Mouse (Mus musculus) forebrain, embryonic 14.5 days (tissue): ENCODE data around the gene Ampd2. TPM values are rescaled to one million over a fixed set of nuclear protein-coding genes. Genes with fewer than 3 reads are reported as not detected.

ENCODE experiments used
- ATAC-seq: fragments of 200-750 bp; cut with Nextera tagmentation; 2 replicates; pipeline ENCODE4 v1.8.0; 2017; ENCODE audit warnings: mild to moderate bottlenecking, moderate library complexity
- DNase-seq: peaks from one replicate; pipeline ENCODE4 v3.0.0-alpha.2; 2015; ENCODE audit warnings: low spot score
- H3K27ac ChIP-seq: fragments of 300-500 bp; sonication (generic); 2 replicates; pipeline ENCODE4 v1.5.1; 2014; ENCODE audit warnings: low read depth, mild to moderate bottlenecking, control low read depth, low read length, moderate library complexity
- H3K27me3 ChIP-seq: fragments of 300-500 bp; sonication (generic); replicated peaks from 2 replicates; pipeline ENCODE4 v1.6.1; 2014; ENCODE audit warnings: low read length, control low read depth, mixed read lengths; ENCODE audit not compliant: control insufficient read depth, insufficient read depth
- H3K36me3 ChIP-seq: fragments of 300-500 bp; sonication (generic); 2 replicates; pipeline ENCODE4 v1.6.1; 2014; ENCODE audit warnings: low read length, control low read depth; ENCODE audit not compliant: control insufficient read depth, insufficient read depth
- H3K4me1 ChIP-seq: fragments of 300-500 bp; sonication (generic); 2 replicates; pipeline ENCODE4 v1.6.1; 2014; ENCODE audit warnings: antibody characterized with exemption, low read length, control low read depth; ENCODE audit not compliant: control insufficient read depth, insufficient read depth
- H3K4me2 ChIP-seq: fragments of 300-500 bp; sonication (generic); 2 replicates; pipeline ENCODE4 v1.6.1; 2014; ENCODE audit warnings: mild to moderate bottlenecking, control low read depth, low read length
- H3K4me3 ChIP-seq: fragments of 300-500 bp; sonication (generic); 2 replicates; pipeline ENCODE4 v1.5.1; 2014; ENCODE audit warnings: low read depth, low read length, control low read depth
- H3K9ac ChIP-seq: fragments of 300-500 bp; sonication (generic); 2 replicates; pipeline ENCODE4 v1.6.1; 2014; ENCODE audit warnings: mild to moderate bottlenecking, low read length, control low read depth, moderate library complexity
- H3K9me3 ChIP-seq: fragments of 300-500 bp; sonication (generic); replicated peaks from 2 replicates; pipeline ENCODE4 v1.6.1; 2016; ENCODE audit warnings: low read length, control low read depth, mixed read lengths; ENCODE audit not compliant: control insufficient read depth
- WGBS: fragments of 180-500 bp; shearing (Covaris S2); extraction: QIAGEN DNeasy Blood & Tissue Kit; methylation state at CpG from one replicate; pipeline ENCODE4 v1.1.7; 2014; 5-methylcytosine and 5-hydroxymethylcytosine counted together
- polyA plus RNA-seq: library from polyadenylated mRNA; unstranded; fragments of >200 nt; fragmentation: Nextera tagmentation; extraction: Ambion mirVana; gene quantifications from 2 replicates; pipeline ENCODE4 v1.2.1, GENCODE M21; 2014

Gene Ampd2
- polyA plus RNA-seq, 1 experiment from 2014 or later, result 27.1 TPM

DNA sequence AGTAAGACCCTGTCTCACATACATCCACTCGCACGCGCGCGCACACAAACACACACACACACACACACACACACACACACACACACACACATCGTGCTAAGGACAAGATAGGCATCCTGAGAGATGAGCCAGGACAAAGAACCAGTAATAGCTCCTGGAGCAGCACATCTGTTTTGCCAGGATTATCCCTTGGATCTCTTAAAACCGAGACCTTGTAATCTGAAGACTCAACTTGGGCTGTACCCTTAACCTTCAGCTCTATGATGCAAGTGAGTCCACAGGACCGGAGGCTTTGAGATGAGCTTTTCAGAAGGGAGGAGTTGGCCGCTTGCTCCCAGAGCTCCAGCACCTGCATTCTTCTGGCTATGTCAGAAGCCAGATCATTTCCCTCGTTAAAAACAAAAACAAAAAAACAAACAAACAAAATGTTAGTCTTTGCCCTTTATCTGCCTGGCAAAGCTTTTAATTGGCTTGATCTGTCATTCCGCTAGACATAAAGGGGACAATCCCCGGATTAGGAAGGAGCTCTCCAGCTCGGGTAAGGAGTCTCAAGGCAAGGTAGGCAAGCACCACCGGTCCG lies 6.2 kb upstream of the Ampd2 start, which contains the start of gene Gnat2:
Gene Gnat2 (plus strand): TSS at position 254 of the 580 bp plus-strand sequence.
- DNase-seq (no peak), ATAC-seq (no peak)
- no peak within 1 kb of the TSS for H3K27ac ChIP-seq
- H3K27me3 ChIP-seq, result no peaks in the 10 kb centered on the region
- WGBS, result 50% methylated on average over 15 of the region's 15 CpGs
- H3K4me1 ChIP-seq, result peaks cover 3% of the 10 kb centered on the region; the same call in 1 of the 2 replicates
- H3K4me3 ChIP-seq, result no peak within 1 kb of the TSS
- H3K4me2 ChIP-seq, result no peak within 1 kb of the TSS
- H3K9ac ChIP-seq, result no peak within 1 kb of the TSS
- H3K36me3 ChIP-seq, result no peaks in the 10 kb centered on the region
- no peaks in the 10 kb centered on the region for H3K9me3 ChIP-seq

DNA sequence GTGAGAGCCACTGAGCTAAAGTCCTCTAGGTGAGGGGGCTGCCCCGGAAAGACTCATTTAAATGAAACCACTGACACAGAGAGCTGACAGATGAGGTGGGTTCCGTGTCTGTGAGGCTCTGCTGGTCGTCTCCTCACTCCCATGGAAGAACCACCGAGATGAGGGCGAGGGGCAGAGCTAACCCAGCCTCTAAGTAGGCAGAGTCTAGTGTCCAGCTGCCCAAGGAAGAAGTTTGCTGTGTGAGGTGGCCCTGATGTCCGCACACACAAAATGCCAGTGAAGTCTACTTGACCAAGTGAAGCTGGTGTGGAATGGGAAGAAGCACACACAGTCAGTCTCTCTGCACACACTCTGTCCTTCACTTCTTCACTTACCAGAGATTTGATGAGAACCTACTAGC lies 5.6 kb upstream of the Ampd2 start:
- Histone ChIP-seq H3K9me3 (no peaks in the 10 kb centered on the region), H3K36me3 (no peaks in the 10 kb centered on the region), H3K4me1 (peaks cover 3% of the 10 kb centered on the region; the same call in 1 of the 2 replicates), H3K9ac (no peak overlapping the region), H3K27ac (no peak overlapping the region), H3K27me3 (no peaks in the 10 kb centered on the region), H3K4me2 (no peak overlapping the region), H3K4me3 (no peak overlapping the region)
- ATAC-seq (no peak), DNase-seq (no peak)
- WGBS, result 79% methylated on average over 6 of the region's 6 CpGs

DNA sequence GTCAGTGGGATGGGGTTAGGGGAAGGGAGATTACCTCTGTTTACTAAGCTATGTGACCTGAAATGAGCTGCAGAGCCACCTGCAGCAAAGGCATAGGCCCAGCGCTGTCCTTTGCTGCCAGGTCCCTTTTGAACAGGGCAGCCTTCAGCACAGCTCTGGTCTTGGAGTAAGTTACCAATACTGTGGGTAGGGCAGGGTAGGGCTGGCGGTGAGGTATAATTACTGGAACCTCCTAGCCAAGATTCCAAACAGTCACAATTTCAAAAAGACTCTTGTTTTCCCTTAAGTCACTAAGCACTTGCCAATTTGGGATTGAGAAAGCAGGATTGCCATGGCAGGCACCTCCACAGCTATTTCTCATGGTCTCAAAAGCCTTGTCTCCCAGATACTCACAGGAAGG lies 4.1 kb upstream of the Ampd2 start:
- ATAC-seq, result no peak
- Histone ChIP-seq H3K36me3 (no peaks in the 10 kb centered on the region), H3K4me3 (no peak overlapping the region), H3K27ac (no peak overlapping the region), H3K9ac (no peak overlapping the region), H3K9me3 (no peaks in the 10 kb centered on the region), H3K27me3 (no peaks in the 10 kb centered on the region), H3K4me1 (peaks cover 11% of the 10 kb centered on the region), H3K4me2 (no peak overlapping the region)
- 70% methylated on average over 2 of the region's 2 CpGs for WGBS
- no peak for DNase-seq

DNA sequence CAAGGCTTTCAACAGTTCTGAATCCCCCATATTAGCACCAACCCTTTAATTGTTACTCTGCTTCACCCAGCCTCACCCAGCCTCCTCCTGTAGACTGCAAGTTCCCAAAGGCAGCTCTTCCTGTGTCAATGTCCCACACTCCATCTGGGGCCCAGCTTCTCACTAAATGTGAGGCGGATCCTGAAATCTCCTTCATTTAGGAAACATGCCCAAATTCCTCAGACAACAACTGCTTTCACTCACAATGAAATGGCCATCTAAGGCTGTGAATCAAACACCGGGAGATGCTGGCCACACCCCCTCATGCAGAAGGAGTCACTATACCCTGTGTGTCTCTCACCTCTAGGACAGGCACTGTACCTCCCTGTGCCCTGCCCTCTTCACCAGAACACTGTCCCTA lies 3.5 kb upstream of the Ampd2 start:
- Histone ChIP-seq H3K36me3 (no peaks in the 10 kb centered on the region), H3K4me1 (peaks cover 11% of the 10 kb centered on the region), H3K4me3 (no peak overlapping the region), H3K27me3 (no peaks in the 10 kb centered on the region), H3K4me2 (no peak overlapping the region), H3K9me3 (no peaks in the 10 kb centered on the region), H3K9ac (no peak overlapping the region), H3K27ac (no peak overlapping the region)
- ATAC-seq, result no peak
- 34% methylated on average over 2 of the region's 2 CpGs for WGBS
- no peak for DNase-seq

DNA sequence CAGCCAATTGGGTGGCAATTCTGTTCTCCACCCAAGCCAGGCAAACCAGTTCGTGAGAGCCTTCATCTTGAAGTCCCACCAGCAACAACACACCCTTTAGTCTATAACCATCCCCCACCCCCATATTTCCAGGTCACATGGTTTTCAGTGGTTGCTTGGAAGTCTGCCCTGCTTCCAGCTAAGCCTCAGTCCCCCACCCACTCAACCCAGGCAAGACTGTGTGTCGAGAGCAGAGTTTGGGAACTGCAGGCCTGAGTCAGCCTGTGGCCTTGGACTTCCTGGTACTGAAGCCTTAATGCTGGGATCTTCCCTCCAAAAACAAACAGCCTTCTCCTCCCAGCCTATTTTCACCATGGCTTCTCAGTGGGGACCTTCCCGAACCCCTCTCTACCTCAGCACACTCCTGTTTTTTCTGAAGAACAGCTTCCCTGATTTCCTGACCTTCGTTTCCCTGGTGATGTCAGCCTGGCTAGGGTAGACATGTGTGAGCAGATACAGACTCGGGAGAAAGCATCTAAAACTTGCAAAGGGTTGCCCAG lies 2.5 kb upstream of the Ampd2 start:
- H3K9ac ChIP-seq, result no peak overlapping the region
- no peaks in the 10 kb centered on the region for H3K9me3 ChIP-seq
- no peak for DNase-seq
- H3K4me2 ChIP-seq, result no peak overlapping the region
- no peak overlapping the region for H3K4me3 ChIP-seq
- no peaks in the 10 kb centered on the region for H3K27me3 ChIP-seq
- WGBS, result 51% methylated on average over 5 of the region's 5 CpGs
- no peak for ATAC-seq
- no peaks in the 10 kb centered on the region for H3K36me3 ChIP-seq
- peaks cover 21% of the 10 kb centered on the region for H3K4me1 ChIP-seq
- no peak overlapping the region for H3K27ac ChIP-seq

DNA sequence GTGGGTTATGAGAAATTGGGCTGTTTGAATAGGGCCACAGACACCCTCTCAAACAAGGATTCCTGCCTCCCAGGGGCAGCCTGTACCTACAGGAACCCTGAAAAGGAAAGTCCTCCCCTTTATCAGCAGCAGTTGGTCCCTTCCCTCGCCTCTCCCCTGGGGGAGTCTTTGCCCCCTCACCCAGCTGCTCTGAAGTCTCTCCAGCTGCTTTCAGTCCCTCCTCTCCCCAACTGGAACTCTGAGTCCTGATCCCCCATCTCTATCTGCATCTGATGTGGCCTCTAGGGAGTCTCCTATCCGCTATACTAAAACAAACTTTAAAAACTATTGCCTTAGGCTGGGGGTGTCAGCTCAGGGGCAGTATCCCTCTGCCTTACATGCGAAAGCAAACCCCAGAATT lies 878 bp upstream of the Ampd2 start:
- WGBS, result 96% methylated on average over 3 of the region's 3 CpGs

DNA sequence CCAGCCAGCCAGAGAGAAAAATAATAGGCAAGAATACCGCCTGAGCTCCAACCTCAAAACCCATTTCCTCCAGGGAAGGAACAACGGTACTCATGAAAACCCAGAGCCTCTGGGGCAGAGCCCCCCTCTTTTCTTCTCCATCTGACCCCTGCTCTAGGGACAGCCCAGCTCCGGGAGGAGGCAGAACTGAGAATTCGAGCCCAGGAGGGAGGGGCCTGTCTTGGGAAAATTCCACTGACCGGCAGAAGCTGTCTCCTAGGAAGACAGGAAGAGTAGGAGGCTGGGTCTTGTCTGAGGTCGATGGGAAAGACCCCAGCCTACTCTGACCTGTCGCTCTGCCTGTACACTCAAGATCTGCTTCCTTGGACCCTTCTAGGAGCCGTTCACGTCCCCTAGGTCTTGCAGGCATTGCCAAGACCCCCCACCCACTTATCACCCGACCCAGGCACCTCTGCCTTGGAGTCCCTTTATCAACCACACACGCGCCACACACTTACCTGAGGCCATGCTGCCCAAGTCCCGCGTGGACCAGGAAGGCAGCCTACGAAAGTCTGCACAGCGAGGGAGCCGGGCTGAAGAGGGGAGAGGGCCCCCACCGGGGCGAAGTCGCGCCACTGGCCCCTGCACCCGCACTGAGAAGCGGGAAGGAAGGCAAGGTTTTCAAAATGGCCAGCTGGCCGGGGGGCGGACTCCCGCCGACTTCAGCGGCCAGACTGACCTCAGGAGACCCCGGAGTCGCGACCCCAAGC lies 556 bp downstream of the Ampd2 start:
- peak overlapping the region; percentile 51 for H3K4me3 ChIP-seq
- H3K9ac ChIP-seq, result peak overlapping the region; percentile 73
- peak overlapping the region; percentile 80 for H3K4me2 ChIP-seq
- H3K27ac ChIP-seq, result peak overlapping the region; percentile 65
- DNase-seq, result peak; percentile 46
- no peaks in the 10 kb centered on the region for H3K9me3 ChIP-seq
- H3K27me3 ChIP-seq, result no peaks in the 10 kb centered on the region
- H3K36me3 ChIP-seq, result 0 out of 2 replicates have a peak, but pooled peaks cover under 1% of the 10 kb centered on the region
- peaks cover 22% of the 10 kb centered on the region for H3K4me1 ChIP-seq
- ATAC-seq, result peak; percentile 51
- WGBS, result under 1% methylated on average over 31 of the region's 31 CpGs

More for the DNA sequence above, 878 bp upstream of the Ampd2 start:
- no peak overlapping the region for H3K9ac ChIP-seq
- no peaks in the 10 kb centered on the region for H3K27me3 ChIP-seq
- H3K4me2 ChIP-seq, result no peak overlapping the region
- H3K27ac ChIP-seq, result no peak overlapping the region
- no peak overlapping the region for H3K4me3 ChIP-seq
- H3K4me1 ChIP-seq, result peaks cover 22% of the 10 kb centered on the region
- no peaks in the 10 kb centered on the region for H3K36me3 ChIP-seq
- ATAC-seq (no peak), DNase-seq (no peak)
- H3K9me3 ChIP-seq, result no peaks in the 10 kb centered on the region

DNA sequence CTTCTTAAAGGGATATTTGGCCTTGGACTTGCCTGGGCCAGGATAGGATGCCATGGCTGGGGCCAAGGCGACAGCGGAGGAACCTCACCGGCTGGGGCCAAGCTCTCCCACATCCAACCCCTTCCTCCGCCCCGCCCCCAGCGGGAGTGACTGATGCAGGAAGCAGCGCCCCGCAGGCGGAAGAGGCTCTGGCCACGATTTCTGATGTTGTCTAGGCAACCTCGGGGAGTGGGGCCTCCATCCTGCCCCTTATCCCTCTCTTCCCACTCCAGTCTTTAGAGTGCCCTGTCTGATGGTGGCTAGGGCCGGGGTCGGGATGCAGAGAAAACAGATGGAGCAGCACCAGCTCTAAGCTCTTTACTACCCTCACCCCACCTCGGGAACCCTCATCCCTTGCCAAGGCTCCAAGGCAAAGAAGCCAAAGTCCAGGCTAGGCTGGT lies 1.1 kb downstream of the Ampd2 start:
- DNase-seq (peak; percentile 93), ATAC-seq (peak; percentile 89)

More for the DNA sequence above, 1.1 kb downstream of the Ampd2 start:
- Histone ChIP-seq H3K9me3 (no peaks in the 10 kb centered on the region), H3K27me3 (no peaks in the 10 kb centered on the region), H3K36me3 (0 out of 2 replicates have a peak, but pooled peaks cover 5% of the 10 kb centered on the region), H3K4me2 (peak overlapping the region; percentile 80), H3K27ac (peak overlapping the region; percentile 65), H3K4me3 (peak overlapping the region; percentile 51), H3K4me1 (peaks cover 22% of the 10 kb centered on the region), H3K9ac (peak overlapping the region; percentile 73)
- WGBS, result 0% methylated on average over 14 of the region's 14 CpGs
